Mouse (Mus musculus) embryo, embryonic 11.5 days (tissue): ENCODE measurements around the gene Gm17268.

ENCODE experiments used
- DNase-seq: peaks from one replicate; pipeline ENCODE4 v3.0.0-alpha.2; 2012; ENCODE audit warnings: low read depth, low spot score

The Gm17268 gene

GRCm38 (mm10) chr11:82032136-82032535, 6.2 kb downstream of the Gm17268 start:
- no peak for DNase-seq

GRCm38 (mm10) chr11:82030171-82030570, 8.2 kb downstream of the Gm17268 start:
- no peak for DNase-seq

- no peak for DNase-seq
These were observed 14.6 kb downstream of the Gm17268 start for GRCm38 (mm10) chr11:82023769-82024168.

- no peak for DNase-seq
These were observed 15.8 kb downstream of the Gm17268 start for GRCm38 (mm10) chr11:82022504-82023056.

- no peak for DNase-seq
These were observed 17.0 kb downstream of the Gm17268 start for GRCm38 (mm10) chr11:82021406-82021805.

GRCm38 (mm10) chr11:82019793-82020192, 18.6 kb downstream of the Gm17268 start:
- no peak for DNase-seq

- no peak for DNase-seq
These were observed 19.0 kb downstream of the Gm17268 start for GRCm38 (mm10) chr11:82019389-82019788.

- no peak for DNase-seq
These were observed 22.1 kb downstream of the Gm17268 start for GRCm38 (mm10) chr11:82016181-82016780.

GRCm38 (mm10) chr11:82015066-82015465, 23.3 kb downstream of the Gm17268 start:
- no peak for DNase-seq

- DNase-seq = no peak
These were observed 24.6 kb downstream of the Gm17268 start for GRCm38 (mm10) chr11:82013756-82014155.

GRCm38 (mm10) chr11:82011411-82012193, 26.8 kb downstream of the Gm17268 start:
- DNase-seq = no peak

- DNase-seq = no peak
These were observed 28.2 kb downstream of the Gm17268 start for GRCm38 (mm10) chr11:82010115-82010514.

GRCm38 (mm10) chr11:82006796-82007423, 31.5 kb downstream of the Gm17268 start:
- DNase-seq = no peak

GRCm38 (mm10) chr11:82004810-82005209, 33.6 kb downstream of the Gm17268 start:
- no peak for DNase-seq

- no peak for DNase-seq
These were observed 37.8 kb downstream of the Gm17268 start for GRCm38 (mm10) chr11:82000581-82000980.

- no peak for DNase-seq
These were observed 38.9 kb downstream of the Gm17268 start for GRCm38 (mm10) chr11:81999469-81999868.

GRCm38 (mm10) chr11:81998646-81999045, 39.7 kb downstream of the Gm17268 start:
- DNase-seq = no peak

GRCm38 (mm10) chr11:81997085-81997484, 41.3 kb downstream of the Gm17268 start:
- no peak for DNase-seq

- peak; percentile 63 for DNase-seq
These were observed 42.1 kb downstream of the Gm17268 start for GRCm38 (mm10) chr11:81996172-81996841.

- DNase-seq = peak; percentile 53
These were observed 55.2 kb downstream of the Gm17268 start for GRCm38 (mm10) chr11:81983146-81983545.

- DNase-seq = peak; percentile 32
These were observed 56.2 kb downstream of the Gm17268 start for GRCm38 (mm10) chr11:81982191-81982590.
